Mouse (Mus musculus) c-Kit-negative CD71-positive TER-119-positive erythroid progenitor cells, embryonic 14.5 days (primary cell): Measurements from ENCODE around the gene Nfia.

ENCODE experiments used
- DNase-seq: peaks from one replicate; pipeline ENCODE4 v3.0.0-alpha.2; 2013; ENCODE audit warnings: low read depth, low spot score

The Nfia gene

GRCm38 (mm10) chr4:98126003-98126677 is 353.6 kb downstream of the Nfia start:
- no peak for DNase-seq

DNA sequence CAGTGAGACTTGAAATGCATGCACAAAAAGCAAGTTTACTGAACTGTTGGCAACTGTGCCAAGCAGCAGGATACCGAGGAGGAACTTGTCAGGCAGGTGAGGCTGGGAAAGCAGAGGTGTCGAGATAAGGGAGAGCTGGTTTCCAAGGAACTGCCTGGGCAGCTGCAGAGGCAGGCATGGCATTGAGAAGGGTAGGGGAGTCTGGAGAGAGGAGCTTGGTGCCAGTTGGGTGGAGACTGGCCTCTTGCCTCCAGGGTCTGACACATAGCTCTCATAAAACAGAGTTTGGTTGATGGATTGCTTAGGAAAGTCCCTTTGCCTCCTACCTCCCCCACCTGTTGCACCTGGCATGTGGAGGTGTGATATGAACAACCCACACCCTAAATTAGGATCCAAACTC is 358.3 kb downstream of the Nfia start:
- no peak for DNase-seq

- no peak for DNase-seq
These were observed 361.5 kb downstream of the Nfia start for GRCm38 (mm10) chr4:98134027-98134426.

- DNase-seq = no peak
These were observed 363.5 kb downstream of the Nfia start for GRCm38 (mm10) chr4:98136072-98136471.

- DNase-seq = no peak
These were observed 370.4 kb downstream of the Nfia start for GRCm38 (mm10) chr4:98142879-98143436.

DNA sequence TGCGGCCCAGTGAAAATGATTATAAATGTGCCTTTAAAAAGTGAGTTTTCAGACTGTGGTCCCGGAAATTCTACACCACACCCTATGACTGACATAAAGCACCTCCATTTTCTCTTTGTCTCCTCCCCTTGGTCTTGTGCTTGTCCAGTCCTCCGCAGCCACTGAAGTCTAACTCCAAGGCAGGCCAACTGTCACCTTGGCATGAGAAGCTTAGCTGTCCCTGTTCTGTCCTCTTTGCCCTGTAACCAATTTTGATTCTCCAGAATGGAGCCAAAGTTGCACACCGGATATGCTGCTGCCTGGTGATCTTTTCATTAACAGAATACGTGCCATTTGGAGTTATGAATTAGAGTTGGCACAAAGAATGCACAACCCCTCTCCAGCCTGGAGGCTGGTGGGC is 378.0 kb downstream of the Nfia start:
- no peak for DNase-seq

GRCm38 (mm10) chr4:98157921-98158320 is 385.4 kb downstream of the Nfia start:
- DNase-seq = no peak

DNA sequence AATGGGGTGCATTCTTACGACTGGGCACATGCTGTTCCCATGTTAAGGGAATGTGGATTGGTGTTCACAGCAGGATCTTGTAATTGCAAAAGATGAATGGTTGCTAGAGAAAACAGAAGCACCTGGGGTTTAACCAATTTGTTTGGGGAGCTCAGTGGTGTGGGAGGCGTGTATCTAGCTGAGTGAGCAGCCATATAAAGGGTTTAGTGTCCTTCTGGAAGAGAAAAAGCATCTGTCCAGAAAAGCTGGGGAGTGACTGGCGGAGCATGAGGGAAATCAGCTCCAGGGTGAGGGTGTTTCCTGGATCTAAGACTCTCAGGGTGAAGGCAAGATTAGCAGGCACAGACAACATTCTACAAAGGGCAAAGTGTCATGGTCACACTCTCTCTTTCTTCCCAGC is 393.8 kb downstream of the Nfia start:
- DNase-seq = no peak
